In genomic region chr9:66691683-66692305, GRCm38 (mm10) we compare ENCODE assay signal across 12 mouse cellular contexts. TPM values are rescaled to one million over a fixed set of nuclear protein-coding genes. Genes with fewer than 3 reads are reported as not detected.
DNase-seq lines count a peak whose midpoint lies in the region; ATAC-seq and TF ChIP-seq lines count a peak whose summit lies in the region.
"Had no signal": no experiment of that assay in that cellular context is flagged by ENCODE, and none has a peak within 500 bp of the region (broad histone marks: within the 10 kb centered on the region; RNA-seq: fewer than 3 reads in every experiment).

No protein-coding gene starts in this region.

- no peak for TF ChIP-seq EP300 in CH12.LX (IDR thresholded peaks at IDR 0.05; ENCODE audit: low read length)

- H3K9ac ChIP-seq in embryonic facial prominence, embryonic 15.5 days = no peak overlapping the region
- no peak overlapping the region for H3K9ac ChIP-seq in CH12.LX (ENCODE audit: insufficient read depth, low read depth)
- no peak overlapping the region for H3K9ac ChIP-seq in forebrain, embryonic 14.5 days (ENCODE audit: low read length)
- H3K9ac ChIP-seq: embryonic facial prominence, embryonic 12.5 days had no signal

- WGBS in embryonic facial prominence, embryonic 15.5 days = 78% methylated on average over 4 of the region's 4 CpGs
- 80% methylated on average over 4 of the region's 4 CpGs for WGBS in embryonic facial prominence, embryonic 10.5 days
- WGBS in forebrain, embryonic 14.5 days = 73% methylated on average over 4 of the region's 4 CpGs

- TF ChIP-seq CTCF in left cerebral cortex, adult 2 months (IDR thresholded peaks at IDR 0.05) = peak; percentile 16; the same call in 1 of the 2 replicates
- TF ChIP-seq CTCF in CH12.LX (conservative IDR thresholded peaks at IDR 0.05 in 1 of 2, IDR thresholded peaks at IDR 0.05 in 1 of 2; ENCODE audit: low read depth in 2 of 2, low read length in 2 of 2) = peak in 1 of 2 experiments; percentile 71; a peak in 2 of 4 replicates

- no peaks in the 10 kb centered on the region for H3K27me3 ChIP-seq in embryonic facial prominence, embryonic 15.5 days
- no peaks in the 10 kb centered on the region for H3K27me3 ChIP-seq in embryonic facial prominence, embryonic 10.5 days (replicated peaks; ENCODE audit: low read depth, poor library complexity, severe bottlenecking)
- no peaks in the 10 kb centered on the region for H3K27me3 ChIP-seq in CH12.LX (replicated peaks)
- H3K27me3 ChIP-seq in forebrain, embryonic 14.5 days (replicated peaks; ENCODE audit: control insufficient read depth, insufficient read depth, low read length) = no peaks in the 10 kb centered on the region
- H3K27me3 ChIP-seq: embryonic facial prominence, embryonic 12.5 days had no signal

- no peak overlapping the region for H3K4me3 ChIP-seq in embryonic facial prominence, embryonic 15.5 days (replicated peaks)
- no peak overlapping the region for H3K4me3 ChIP-seq in embryonic facial prominence, embryonic 10.5 days
- no peak overlapping the region for H3K4me3 ChIP-seq in left cerebral cortex, adult 2 months
- no peak overlapping the region for H3K4me3 ChIP-seq in CH12.LX (replicated peaks in 1 of 3; ENCODE audit: low read depth in 2 of 3, low read length in 2 of 3, poor library complexity in 1 of 3)
- H3K4me3 ChIP-seq in forebrain, embryonic 14.5 days (ENCODE audit: low read depth, low read length) = no peak overlapping the region
- H3K4me3 ChIP-seq: embryonic facial prominence, embryonic 12.5 days had no signal

- in situ Hi-C loops in CH12.LX (cut with MboI; ENCODE audit: low pct_ligation_motif_present, low pct_unique_long_range_greater_than_20kb, low sequenced_read_pairs) = loop anchor here (10.0 kb wide), 1 partner anchor 47 kb away; no protein-coding TSS in a partner anchor

- no peaks in the 10 kb centered on the region for H3K9me3 ChIP-seq in embryonic facial prominence, embryonic 15.5 days (replicated peaks)
- H3K9me3 ChIP-seq in embryonic facial prominence, embryonic 10.5 days = no peaks in the 10 kb centered on the region
- H3K9me3 ChIP-seq in CH12.LX (replicated peaks; ENCODE audit: low read length) = no peaks in the 10 kb centered on the region
- no peaks in the 10 kb centered on the region for H3K9me3 ChIP-seq in forebrain, embryonic 14.5 days (replicated peaks; ENCODE audit: control insufficient read depth, low read length)
- H3K9me3 ChIP-seq: embryonic facial prominence, embryonic 12.5 days had no signal

- dilution Hi-C loops in CH12.LX (cut with MboI; ENCODE audit: extremely low pct_ligation_motif_present, extremely low pct_unique_long_range_greater_than_20kb, low sequenced_read_pairs) = no loop called here

- 0 out of 2 replicates have a peak, but pooled peaks cover 5% of the 10 kb centered on the region for H3K4me1 ChIP-seq in embryonic facial prominence, embryonic 15.5 days
- H3K4me1 ChIP-seq in embryonic facial prominence, embryonic 10.5 days = no peaks in the 10 kb centered on the region
- H3K4me1 ChIP-seq in CH12.LX (ENCODE audit: control insufficient read depth in 1 of 2, insufficient read depth in 2 of 2) = no peaks in the 10 kb centered on the region
- H3K4me1 ChIP-seq in forebrain, embryonic 14.5 days (ENCODE audit: control insufficient read depth, insufficient read depth, low read length) = no peaks in the 10 kb centered on the region
- H3K4me1 ChIP-seq: embryonic facial prominence, embryonic 12.5 days had no signal

- peak; percentile 39; the same call in 1 of the 2 replicates for ATAC-seq in embryonic facial prominence, embryonic 15.5 days (ENCODE audit: insufficient number of reproducible peaks, low FRiP score, low TSS enrichment, low read depth)
- ATAC-seq in neutrophil, adult 5-6 weeks (ENCODE audit: extremely low read depth, insufficient number of reproducible peaks, low FRiP score, poor library complexity, severe bottlenecking) = 0 out of 2 replicates have a peak, but pooled peaks have one; percentile 16
- no peak for ATAC-seq in forebrain, embryonic 14.5 days
- ATAC-seq: forebrain, embryonic 16.5 days had no signal

- no peak for DNase-seq in embryonic facial prominence, embryonic 10.5 days (ENCODE audit: low spot score)
- no peak for DNase-seq in left cerebral cortex, adult 2 months (ENCODE audit: extremely low spot score in 1 of 2, low spot score in 2 of 2)
- DNase-seq in left cerebral cortex, postnatal 4 days = no peak
- DNase-seq in CH12.LX (ENCODE audit: extremely low read depth) = no peak
- DNase-seq in yolk sac, embryonic 10.5 days (ENCODE audit: low spot score) = no peak
- no peak for DNase-seq in forebrain, embryonic 14.5 days (ENCODE audit: low spot score)
- DNase-seq: cerebellum, adult 8-10 months; heart, postnatal 4 days had no signal

- no peaks in the 10 kb centered on the region for H3K36me3 ChIP-seq in embryonic facial prominence, embryonic 15.5 days
- H3K36me3 ChIP-seq in embryonic facial prominence, embryonic 10.5 days (replicated peaks) = no peaks in the 10 kb centered on the region
- H3K36me3 ChIP-seq in CH12.LX (replicated peaks in 1 of 2; ENCODE audit: control insufficient read depth in 1 of 2, insufficient read depth in 1 of 2, low read length in 1 of 2) = no peaks in the 10 kb centered on the region
- no peaks in the 10 kb centered on the region for H3K36me3 ChIP-seq in forebrain, embryonic 14.5 days (ENCODE audit: control insufficient read depth, insufficient read depth, low read length)
- H3K36me3 ChIP-seq: embryonic facial prominence, embryonic 12.5 days had no signal

- no peak overlapping the region for H3K4me2 ChIP-seq in embryonic facial prominence, embryonic 15.5 days (replicated peaks)
- H3K4me2 ChIP-seq in CH12.LX (ENCODE audit: insufficient read depth, low read depth, poor library complexity, severe bottlenecking) = no peak overlapping the region
- H3K4me2 ChIP-seq in forebrain, embryonic 14.5 days (ENCODE audit: low read length) = no peak overlapping the region
- H3K4me2 ChIP-seq: embryonic facial prominence, embryonic 12.5 days had no signal

- intact Hi-C loops in left cerebral cortex, adult 2 months (cut with DNase I) = no loop called here
- intact Hi-C loops in left cerebral cortex, postnatal 4 days (cut with DNase I) = no loop called here

- peak; percentile 60 for TF ChIP-seq RAD21 in CH12.LX (IDR thresholded peaks at IDR 0.05; ENCODE audit: low read depth, low read length)

- no peak for TF ChIP-seq POLR2A in CH12.LX (IDR thresholded peaks at IDR 0.05; ENCODE audit: low read depth, low read length)

- H3K79me2 ChIP-seq in CH12.LX (replicated peaks; ENCODE audit: control insufficient read depth, extremely low read depth, insufficient read depth, poor library complexity, severe bottlenecking) = no peaks in the 10 kb centered on the region

- H3K27ac ChIP-seq in embryonic facial prominence, embryonic 15.5 days (replicated peaks) = no peak overlapping the region
- no peak overlapping the region for H3K27ac ChIP-seq in embryonic facial prominence, embryonic 10.5 days (replicated peaks)
- H3K27ac ChIP-seq in left cerebral cortex, adult 2 months = no peak overlapping the region
- H3K27ac ChIP-seq in CH12.LX (ENCODE audit: insufficient read depth, low read depth) = no peak overlapping the region
- no peak overlapping the region for H3K27ac ChIP-seq in forebrain, embryonic 14.5 days (ENCODE audit: low read depth, low read length)
- H3K27ac ChIP-seq: embryonic facial prominence, embryonic 12.5 days had no signal

TF ChIP-seq in CH12.LX, 34 proteins besides CTCF, POLR2A, EP300 and RAD21:
- TF ChIP-seq SMC3 (IDR thresholded peaks at IDR 0.05; ENCODE audit: low read depth, low read length) (peak; percentile 83), MEF2A (IDR thresholded peaks at IDR 0.05; ENCODE audit: borderline replicate concordance, low read depth, low read length) (no peak)

RNA-seq across cellular contexts. Expression of gene Car12, which starts 21.7 kb away (rescaled TPM):
- polyA plus RNA-seq in embryonic facial prominence, embryonic 15.5 days (2015; fragmentation: Nextera tagmentation; extraction: Ambion mirVana) = 26.0 and 26.3 TPM in 2 replicates
- polyA plus RNA-seq in embryonic facial prominence, embryonic 10.5 days (2016; fragmentation: Nextera tagmentation; extraction: Ambion mirVana) = 5.6 and 6.5 TPM in 2 replicates
- 10 to 100 TPM; 17.4 to 19.2 TPM for total RNA-seq in left cerebral cortex, adult 2 months (2021)
- total RNA-seq in left cerebral cortex, postnatal 4 days (2021) = 1 to 10 TPM; 1.2 to 3.3 TPM
- total RNA-seq in CH12.LX (2012; rRNA removed) (16.4 and 17.8 TPM in 2 replicates), CH12.LX (2014; rRNA removed) (33.8 and 38.0 TPM in 2 replicates)
- 28.8 and 34.6 TPM in 2 replicates for polyA plus RNA-seq in CH12.LX (2012; ENCODE audit: insufficient read length, low read depth)
- total RNA-seq in neutrophil, adult 5-6 weeks (2017) = 0.12 and 0.74 TPM in 2 replicates
- 2.6 and 3.3 TPM in 2 replicates for polyA plus RNA-seq in forebrain, embryonic 14.5 days (2014; fragmentation: Nextera tagmentation; extraction: Ambion mirVana)

Comparison
In these comparisons a context has a peak if more than half of its experiments do, and no peak if none do; other contexts are left out.
1. RNA of gene Car12, which starts 21.7 kb away (total RNA-seq): 16.4 to 38.0 TPM in CH12.LX and 17.4 to 19.2 TPM in left cerebral cortex, adult 2 months; 1.2 to 3.3 TPM in left cerebral cortex, postnatal 4 days and 0.12 to 0.74 TPM in neutrophil, adult 5-6 weeks; every median in the first group is over 4 times any median in the second.